Mouse (Mus musculus) heart, postnatal 36 days (tissue): ENCODE data around the gene Zfp600. TPM values are rescaled to one million over a fixed set of nuclear protein-coding genes. Genes with fewer than 3 reads are reported as not detected.
"Not testable (repeated sequence)": the region's sequence is repeated elsewhere in the genome, so short reads cannot be mapped to it uniquely, and the experiment has no call there.

Source experiments
- DNase-seq, 2 experiments: peaks; one replicate each; pipeline ENCODE4 v3.0.0; 2021 to 2022
- intact Hi-C: fragments of 180-260 bp; cut with DNase I; formaldehyde crosslinking; loops from one replicate; pipeline ENCODE4 v1.15.1; 2025
- total RNA-seq, 2 experiments: library from RNA; stranded (reverse); gene quantifications; 2 replicates each; pipeline ENCODE4 v1.2.3; 2021

Gene Zfp600
- under 1 TPM in 1 of 2 experiments, not detected in 1; 0.41 TPM for total RNA-seq

DNA sequence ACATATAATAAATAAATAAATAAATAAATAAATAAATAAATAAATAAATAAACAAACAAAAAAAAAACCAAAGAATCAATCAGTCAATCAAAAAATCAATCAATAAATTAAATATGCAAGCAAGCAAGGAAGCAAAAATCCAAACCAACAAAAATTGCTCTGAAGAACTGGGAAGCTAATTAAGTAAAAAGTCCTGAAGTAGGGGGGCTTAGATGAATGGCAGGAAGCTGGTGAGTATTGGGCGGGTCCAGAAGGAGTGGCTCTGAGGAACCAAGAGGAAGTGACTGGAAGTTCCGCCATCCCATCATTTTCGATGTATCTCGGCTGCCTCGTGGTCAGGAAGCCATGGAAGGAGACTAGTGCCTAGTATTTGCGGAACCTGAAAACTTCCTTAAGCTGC is at the start of gene Zfp600:
Gene Zfp600, plus strand, starts transcription at position 301 of the 400 bp plus-strand sequence.
- DNase-seq, intact Hi-C loops: not testable (repeated sequence)

DNA sequence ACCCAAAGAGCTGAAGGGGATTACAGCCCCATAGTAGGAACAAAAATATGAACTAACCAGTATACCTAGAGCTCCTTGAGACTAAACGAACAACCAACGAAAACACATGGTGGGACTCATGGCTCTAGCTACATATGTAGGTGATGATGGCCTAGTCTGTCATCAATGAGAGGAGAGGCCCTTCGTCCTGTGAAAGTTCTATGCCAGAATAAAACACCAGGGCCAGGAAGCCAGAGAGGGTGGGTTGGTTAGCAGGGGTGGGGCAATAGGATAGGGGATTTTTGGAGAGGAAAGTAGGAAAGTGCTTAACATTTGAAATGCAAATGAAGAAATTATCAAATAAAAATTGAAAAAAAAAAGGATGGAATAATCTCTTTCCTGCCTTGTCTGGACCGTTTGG is 6.3 kb downstream of the Zfp600 start:
- intact Hi-C loops, DNase-seq: not testable (repeated sequence)

DNA sequence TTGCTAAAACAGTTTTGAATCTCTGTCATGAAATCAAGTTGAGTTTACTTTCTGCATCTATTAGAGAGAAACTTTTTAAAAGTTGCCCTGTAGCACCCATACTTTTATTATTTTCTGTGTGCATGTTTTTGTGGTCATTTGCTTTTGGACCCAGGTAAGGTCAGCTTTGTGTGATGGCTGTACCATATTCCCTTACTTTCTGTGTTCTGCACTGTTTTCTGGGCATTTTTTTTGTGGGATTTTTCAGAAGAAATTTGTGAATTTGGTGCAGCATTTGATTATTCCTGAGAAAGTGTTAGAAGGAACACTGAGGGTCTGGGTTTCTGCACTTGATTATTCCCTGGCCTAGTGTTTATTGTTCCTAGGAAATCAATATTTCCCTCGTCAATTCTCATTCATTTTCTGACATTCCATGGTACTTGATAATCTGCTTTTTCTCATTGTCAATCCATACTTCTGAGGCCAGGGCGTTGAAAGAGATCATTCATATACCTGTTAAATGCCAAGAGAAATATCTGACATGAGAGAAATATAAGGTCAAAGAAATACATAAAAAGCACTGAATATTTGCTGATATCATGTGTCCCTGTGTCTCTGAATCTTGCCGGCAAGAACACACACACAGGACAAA is 10.7 kb downstream of the Zfp600 start:
- intact Hi-C loops: not testable (repeated sequence)

DNA sequence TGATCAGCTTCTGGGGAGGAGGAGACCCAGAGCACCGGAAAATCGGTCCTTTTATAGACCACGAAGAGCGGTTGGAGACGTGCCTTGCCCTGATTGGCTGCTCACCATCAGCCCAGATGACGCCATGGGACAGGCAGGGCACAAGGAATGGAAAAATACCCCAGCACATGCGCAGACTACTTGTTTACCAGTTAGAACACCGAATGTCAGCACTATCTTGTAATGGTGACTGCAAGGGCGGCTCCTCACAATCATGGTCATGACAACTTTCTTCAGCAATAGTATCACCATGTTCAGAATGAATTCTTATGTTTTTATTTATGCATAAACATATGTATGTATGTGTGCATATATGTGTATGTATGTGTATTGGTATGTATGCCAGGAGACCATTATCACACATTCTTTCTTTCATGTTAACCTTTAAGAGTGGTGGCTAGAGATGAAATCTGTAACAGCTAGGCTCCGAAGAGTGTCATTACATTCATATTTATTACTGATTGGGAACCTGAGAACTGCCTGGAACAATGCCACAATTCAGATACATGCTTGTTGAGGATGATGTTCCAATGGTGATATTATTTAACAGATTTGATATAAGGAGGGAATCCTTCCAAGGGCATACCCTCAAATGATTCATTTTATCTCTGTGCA is 11.4 kb downstream of the Zfp600 start:
- DNase-seq, intact Hi-C loops: not testable (repeated sequence)

More for the DNA sequence above, 10.7 kb downstream of the Zfp600 start:
- DNase-seq: not testable (repeated sequence)

DNA sequence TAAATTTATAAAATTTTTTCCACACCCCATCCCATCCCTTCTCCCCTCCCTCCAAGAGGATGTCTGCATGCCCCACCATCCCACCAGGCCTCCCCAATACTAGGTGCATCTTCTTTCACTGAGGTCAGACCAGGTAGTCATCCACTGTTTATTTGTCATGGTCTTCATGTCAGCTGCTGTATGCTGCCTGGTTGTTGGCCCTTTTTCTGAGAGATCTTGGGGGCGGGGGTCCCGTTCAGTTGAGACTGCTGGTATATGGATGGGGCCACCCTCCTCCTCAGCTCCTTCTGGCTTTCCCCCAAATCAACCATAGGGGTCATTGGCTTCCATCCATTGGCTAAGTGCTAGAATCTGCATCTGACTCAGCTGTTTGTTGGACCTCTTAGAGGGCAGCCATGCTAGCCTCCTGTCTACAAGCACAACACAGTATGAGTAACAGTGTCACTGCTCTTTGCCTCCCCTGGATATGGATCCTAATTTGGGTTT is 12.1 kb downstream of the Zfp600 start:
- intact Hi-C loops, DNase-seq: not testable (repeated sequence)

DNA sequence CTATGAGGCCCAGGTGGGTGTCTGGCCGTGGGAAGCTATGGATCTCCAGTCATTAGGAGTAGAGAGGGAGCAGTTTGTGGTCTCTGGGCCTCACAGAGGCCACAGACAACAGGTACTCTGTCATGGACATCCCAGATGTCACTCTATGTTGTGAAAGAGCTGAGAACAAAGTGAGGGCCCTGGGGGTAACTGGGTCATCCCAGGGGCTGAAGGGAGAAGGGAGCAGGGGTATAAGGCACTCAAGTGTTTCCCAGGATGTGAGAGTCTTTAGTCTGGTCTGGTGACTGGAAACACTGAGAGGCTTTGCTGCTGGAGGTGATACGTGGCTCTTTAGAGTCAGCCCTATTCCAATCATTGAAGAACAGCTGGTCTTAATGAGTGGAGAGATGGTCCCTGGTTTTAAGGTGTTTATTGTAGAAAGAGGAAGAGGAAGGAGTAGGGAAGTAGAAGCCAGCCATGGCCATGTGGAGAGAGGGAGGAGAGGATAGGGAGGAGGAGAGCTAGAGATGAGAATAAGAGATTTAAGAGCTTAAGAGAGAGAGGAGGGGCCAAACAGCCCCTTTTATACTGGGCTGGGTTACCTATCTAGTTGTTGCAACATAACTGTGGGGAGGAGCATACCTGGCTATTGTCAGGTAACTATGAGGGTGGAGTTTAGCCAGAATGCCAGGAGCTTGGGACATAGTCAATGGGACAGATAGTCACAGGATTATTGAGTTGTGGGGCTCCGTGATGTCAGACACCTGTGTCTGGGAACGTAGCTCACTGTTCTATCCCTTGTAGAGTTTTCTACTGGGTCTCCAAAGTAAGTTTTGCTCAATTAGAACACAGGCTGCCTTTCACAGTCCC is 17.0 kb downstream of the Zfp600 start:
- DNase-seq, intact Hi-C loops: not testable (repeated sequence)

DNA sequence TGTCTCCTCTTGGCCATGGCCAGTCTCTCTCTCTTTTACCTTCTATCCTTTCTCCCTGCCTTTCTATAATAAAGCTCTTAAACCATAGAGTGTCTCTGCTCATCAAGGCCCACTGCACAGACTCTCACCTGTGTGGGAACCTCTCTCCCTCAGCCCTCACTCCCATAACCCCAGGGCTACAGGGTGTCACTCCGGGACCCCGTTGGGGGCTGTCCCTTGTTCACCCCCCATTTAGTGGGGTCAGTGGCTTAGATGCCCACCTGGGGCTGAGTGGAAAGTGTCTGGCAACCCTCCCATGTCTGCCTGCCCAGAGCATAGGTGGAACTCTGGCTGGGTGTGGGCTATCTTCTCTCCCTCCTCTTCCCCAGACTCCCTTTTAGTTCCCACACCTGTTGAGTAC is 47.7 kb downstream of the Zfp600 start:
- DNase-seq, intact Hi-C loops: not testable (repeated sequence)

DNA sequence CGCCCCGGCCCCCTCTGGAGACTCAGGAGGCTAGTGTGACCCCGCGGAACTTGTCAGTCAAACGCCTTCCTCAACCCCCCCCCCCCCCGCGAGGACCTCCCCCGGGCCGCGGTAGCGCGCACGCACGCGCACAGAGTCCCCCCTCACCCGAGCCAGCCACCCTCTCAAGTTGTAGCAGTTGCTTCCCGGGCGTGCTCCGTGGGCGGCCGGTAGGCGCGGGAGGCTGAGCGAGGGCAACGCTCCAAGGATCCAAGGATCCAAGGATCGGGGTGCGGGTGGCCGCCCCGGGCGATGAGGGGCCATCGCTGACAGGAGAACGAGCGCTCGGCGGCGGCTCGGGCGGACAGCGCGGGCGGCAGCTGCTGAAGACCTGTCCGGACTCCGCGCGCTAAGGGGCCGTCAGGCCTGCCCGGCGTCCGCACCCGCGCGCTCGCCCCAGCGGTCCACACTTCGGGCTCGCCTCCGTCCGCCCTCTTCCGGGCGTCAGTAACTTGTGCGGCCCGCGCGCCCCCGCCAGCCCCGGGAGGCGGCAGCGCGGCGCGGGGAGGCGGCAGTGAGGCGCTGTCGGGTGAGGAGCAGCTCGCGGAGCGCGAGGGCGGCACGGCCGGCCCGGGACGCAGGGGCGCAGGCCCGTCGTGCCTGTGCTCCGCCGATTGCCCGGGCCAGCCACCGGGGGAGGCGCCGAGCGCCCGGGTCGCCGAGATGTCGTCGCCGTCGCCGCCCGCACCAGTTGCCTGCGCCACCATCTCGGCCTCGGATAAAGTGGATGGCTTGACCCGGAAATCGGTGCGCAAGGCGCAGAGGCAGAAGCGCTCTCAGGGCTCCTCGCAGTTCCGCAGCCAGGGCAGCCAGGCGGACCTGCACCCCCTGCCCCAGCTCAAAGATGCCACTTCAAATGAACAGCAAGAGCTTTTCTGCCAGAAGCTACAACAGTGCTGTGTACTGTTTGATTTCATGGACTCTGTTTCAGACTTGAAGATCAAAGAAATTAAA is 82.9 kb downstream of the Zfp600 start:
- intact Hi-C loops, DNase-seq: not testable (repeated sequence)

DNA sequence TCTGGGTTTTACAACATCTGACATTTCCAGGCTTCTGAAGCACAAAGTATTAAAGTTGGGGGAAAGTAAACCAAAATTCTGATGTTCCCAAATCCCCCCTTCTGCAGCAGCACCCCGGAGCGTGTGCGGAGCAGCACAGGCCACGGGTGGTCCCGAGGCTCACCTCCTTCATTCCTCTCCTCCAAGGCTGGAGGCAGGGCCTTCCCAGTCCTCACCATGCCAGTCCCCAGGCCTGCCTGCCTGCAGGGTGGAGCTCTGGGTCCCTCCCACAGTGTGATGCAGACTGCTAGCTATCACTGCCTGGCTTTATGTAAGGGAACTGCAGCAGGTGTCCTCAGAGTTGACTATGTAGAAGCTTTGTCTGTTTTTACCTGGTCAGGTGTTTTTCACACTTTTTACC is 85.5 kb downstream of the Zfp600 start:
- DNase-seq, intact Hi-C loops: not testable (repeated sequence)

Other genes with a start within 250 kb of the Zfp600 start
- gene Zfp987, start 59.5 kb upstream of the Zfp600 start, total RNA-seq: not detected